Mouse (Mus musculus) megakaryocyte, embryonic 14.5 days (primary cell): ENCODE data around the gene Pitpnm2.

Experiments
- FLI1 ChIP-seq: IDR thresholded peaks from 2 replicates; pipeline ENCODE4 v1.6.1; 2012; ENCODE audit warnings: low read length, inconsistent platforms, mixed read lengths
- GATA1 ChIP-seq: IDR thresholded peaks from 3 replicates; pipeline ENCODE4 v1.6.1; 2012; ENCODE audit warnings: mixed read lengths, low read length, inconsistent platforms, borderline replicate concordance

GRCm38 (mm10) chr5:124185706-124186464, 63.7 kb downstream of the Pitpnm2 start:
- TF ChIP-seq GATA1 (no peak), FLI1 (no peak)
